Mouse (Mus musculus): Measurements from ENCODE around the gene Sorbs1. TPM values are rescaled to one million over a fixed set of nuclear protein-coding genes. Genes with fewer than 3 reads are reported as not detected.

Sorbs1 gene
- total and polyA plus RNA-seq, 3 experiments: 2.1 to 6.2 (median 3.6) TPM

DNA sequence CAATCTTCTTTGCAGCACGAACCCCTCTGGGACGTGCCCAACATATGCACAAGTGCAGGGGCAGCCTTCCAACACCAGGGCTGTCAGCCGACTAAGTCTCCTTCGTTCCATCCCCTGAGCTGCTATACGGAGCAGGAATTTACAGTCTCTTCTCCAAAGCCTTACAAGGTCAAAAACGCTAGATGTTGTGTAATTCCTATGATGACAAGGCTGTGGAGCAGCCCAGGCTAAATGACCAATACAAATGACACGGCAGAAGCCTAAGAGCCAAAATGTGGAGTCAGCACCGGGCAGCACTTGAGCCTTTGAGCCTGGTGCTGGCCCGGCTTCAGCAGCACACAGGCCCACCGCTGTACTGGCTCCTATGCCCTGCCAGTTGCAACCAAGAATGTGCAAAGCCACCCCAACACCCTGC is 35.4 kb downstream of the Sorbs1 start:
- no peak for TF ChIP-seq ZMIZ1 (IDR thresholded peaks at IDR 0.05; ENCODE audit: low read depth, low read length)
- no peak for TF ChIP-seq JUND (conservative IDR thresholded peaks at IDR 0.05; ENCODE audit: low read depth, low read length)
- no peak for TF ChIP-seq TCF12 (IDR thresholded peaks at IDR 0.05; ENCODE audit: low read depth, low read length)
- TF ChIP-seq GABPA (IDR thresholded peaks at IDR 0.05; ENCODE audit: insufficient replicate concordance, low read depth, low read length): no peak
- TF ChIP-seq JUN (IDR thresholded peaks at IDR 0.05; ENCODE audit: insufficient read depth, low read depth, low read length): no peak
- TF ChIP-seq TBP (conservative IDR thresholded peaks at IDR 0.05; ENCODE audit: low read depth, low read length): no peak
- no peak for TF ChIP-seq CHD2 (IDR thresholded peaks at IDR 0.05; ENCODE audit: low read length)
- no peak for TF ChIP-seq ELF1 (IDR thresholded peaks at IDR 0.05; ENCODE audit: low read depth, low read length)
- no peak for TF ChIP-seq ZC3H11A (IDR thresholded peaks at IDR 0.05; ENCODE audit: low read depth, low read length)
- no peak for TF ChIP-seq E2F4 (IDR thresholded peaks at IDR 0.05; ENCODE audit: insufficient replicate concordance, low read depth, low read length)
- no peak for TF ChIP-seq CHD1 (IDR thresholded peaks at IDR 0.05; ENCODE audit: low read depth, low read length)
- no peak for TF ChIP-seq USF2 (conservative IDR thresholded peaks at IDR 0.05; ENCODE audit: low read depth, low read length)
- Histone ChIP-seq H3K9ac (ENCODE audit: insufficient read depth, low read depth) (no peak overlapping the region), H3K79me2 (replicated peaks; ENCODE audit: control insufficient read depth, extremely low read depth, insufficient read depth, poor library complexity, severe bottlenecking) (no peaks in the 10 kb centered on the region), H3K4me3 (replicated peaks in 1 of 3; ENCODE audit: low read depth in 2 of 3, low read length in 2 of 3, poor library complexity in 1 of 3) (no peak overlapping the region), H3K36me3 (replicated peaks in 1 of 2; ENCODE audit: control insufficient read depth in 1 of 2, insufficient read depth in 1 of 2, low read length in 1 of 2) (no peaks in the 10 kb centered on the region), H3K27me3 (replicated peaks) (no peaks in the 10 kb centered on the region), H3K27ac (ENCODE audit: insufficient read depth, low read depth) (no peak overlapping the region), H3K4me2 (ENCODE audit: insufficient read depth, low read depth, poor library complexity, severe bottlenecking) (no peak overlapping the region), H3K9me3 (replicated peaks; ENCODE audit: low read length) (no peaks in the 10 kb centered on the region), H3K4me1 (ENCODE audit: control insufficient read depth in 1 of 2, insufficient read depth in 2 of 2) (no peaks in the 10 kb centered on the region)
- in situ Hi-C loops (cut with MboI; ENCODE audit: low pct_ligation_motif_present, low pct_unique_long_range_greater_than_20kb, low sequenced_read_pairs) (no loop called here), dilution Hi-C loops (cut with MboI; ENCODE audit: extremely low pct_ligation_motif_present, extremely low pct_unique_long_range_greater_than_20kb, low sequenced_read_pairs) (no loop called here)
- no peak for DNase-seq (ENCODE audit: extremely low read depth)

DNA sequence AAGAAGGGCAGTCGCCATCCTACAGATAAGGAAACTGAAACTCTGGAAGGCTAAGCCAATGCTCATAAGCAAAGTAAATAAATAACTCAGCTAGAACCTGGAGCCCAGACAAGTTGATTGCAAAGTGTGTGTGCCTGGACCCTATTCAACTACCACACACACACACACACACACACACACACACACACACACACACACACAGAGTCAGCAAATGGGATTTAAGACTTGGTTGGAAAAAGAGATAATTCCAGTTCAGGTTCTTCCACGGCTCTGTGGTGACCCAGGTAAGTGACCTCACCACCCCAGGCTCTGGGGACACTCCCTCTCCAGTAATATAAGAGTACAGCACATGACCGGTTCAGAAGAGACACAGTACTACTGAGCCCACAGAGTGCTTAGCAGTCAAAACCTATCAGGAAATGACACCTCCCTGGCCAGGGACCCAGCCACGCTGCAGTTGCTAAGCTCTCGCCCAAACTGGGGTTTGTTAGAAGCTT is 36.1 kb downstream of the Sorbs1 start:
- no peak overlapping the region for H3K4me2 ChIP-seq (ENCODE audit: insufficient read depth, low read depth, poor library complexity, severe bottlenecking)
- DNase-seq (ENCODE audit: extremely low read depth): peak; percentile 4
- in situ Hi-C loops (cut with MboI; ENCODE audit: low pct_ligation_motif_present, low pct_unique_long_range_greater_than_20kb, low sequenced_read_pairs) (no loop called here), dilution Hi-C loops (cut with MboI; ENCODE audit: extremely low pct_ligation_motif_present, extremely low pct_unique_long_range_greater_than_20kb, low sequenced_read_pairs) (no loop called here)
- H3K36me3 ChIP-seq (replicated peaks in 1 of 2; ENCODE audit: control insufficient read depth in 1 of 2, insufficient read depth in 1 of 2, low read length in 1 of 2): no peaks in the 10 kb centered on the region
- H3K27me3 ChIP-seq (replicated peaks): no peaks in the 10 kb centered on the region
- no peak overlapping the region for H3K4me3 ChIP-seq (replicated peaks in 1 of 3; ENCODE audit: low read depth in 2 of 3, low read length in 2 of 3, poor library complexity in 1 of 3)
- no peaks in the 10 kb centered on the region for H3K9me3 ChIP-seq (replicated peaks; ENCODE audit: low read length)
- H3K9ac ChIP-seq (ENCODE audit: insufficient read depth, low read depth): no peak overlapping the region
- H3K79me2 ChIP-seq (replicated peaks; ENCODE audit: control insufficient read depth, extremely low read depth, insufficient read depth, poor library complexity, severe bottlenecking): no peaks in the 10 kb centered on the region
- no peaks in the 10 kb centered on the region for H3K4me1 ChIP-seq (ENCODE audit: control insufficient read depth in 1 of 2, insufficient read depth in 2 of 2)
- no peak overlapping the region for H3K27ac ChIP-seq (ENCODE audit: insufficient read depth, low read depth)
- no peak for TF ChIP-seq SIN3A (IDR thresholded peaks at IDR 0.05; ENCODE audit: low read length)

DNA sequence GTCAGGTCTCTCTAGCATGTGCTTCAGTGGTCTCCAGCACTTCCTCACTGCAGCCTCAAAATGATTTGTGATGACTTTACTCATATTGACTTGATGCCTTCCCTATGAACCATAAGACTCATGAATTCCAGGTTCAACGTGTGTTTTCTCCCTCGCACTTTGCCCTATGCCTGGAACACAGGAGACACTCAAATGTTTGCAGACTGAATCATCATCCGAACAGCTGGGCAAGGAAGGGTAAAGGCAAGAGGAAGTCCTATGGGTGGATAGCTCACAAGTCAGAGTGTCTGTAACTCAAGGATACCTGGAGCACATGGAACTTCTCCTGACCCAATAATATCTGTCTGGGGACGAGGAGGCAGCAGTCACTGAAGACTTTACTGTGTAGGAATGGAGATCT is 37.1 kb downstream of the Sorbs1 start:
- TF ChIP-seq BHLHE40 (IDR thresholded peaks at IDR 0.05; ENCODE audit: low read depth, low read length): no peak
- TF ChIP-seq NELFE (IDR thresholded peaks at IDR 0.05; ENCODE audit: low read depth, low read length): no peak
- no peak for TF ChIP-seq MAFK (IDR thresholded peaks at IDR 0.05; ENCODE audit: insufficient replicate concordance, low read length)
- TF ChIP-seq ZKSCAN1 (IDR thresholded peaks at IDR 0.05; ENCODE audit: borderline replicate concordance, low read depth, low read length): no peak
- no peak for TF ChIP-seq ZNF384 (IDR thresholded peaks at IDR 0.05; ENCODE audit: low read depth, low read length)
- TF ChIP-seq TBP (conservative IDR thresholded peaks at IDR 0.05; ENCODE audit: low read depth, low read length): no peak
- no peaks in the 10 kb centered on the region for H3K79me2 ChIP-seq (replicated peaks; ENCODE audit: control insufficient read depth, extremely low read depth, insufficient read depth, poor library complexity, severe bottlenecking)
- in situ Hi-C loops (cut with MboI; ENCODE audit: low pct_ligation_motif_present, low pct_unique_long_range_greater_than_20kb, low sequenced_read_pairs) (no loop called here), dilution Hi-C loops (cut with MboI; ENCODE audit: extremely low pct_ligation_motif_present, extremely low pct_unique_long_range_greater_than_20kb, low sequenced_read_pairs) (no loop called here)
- no peaks in the 10 kb centered on the region for H3K27me3 ChIP-seq (replicated peaks)
- no peaks in the 10 kb centered on the region for H3K9me3 ChIP-seq (replicated peaks; ENCODE audit: low read length)
- H3K4me1 ChIP-seq (ENCODE audit: control insufficient read depth in 1 of 2, insufficient read depth in 2 of 2): no peaks in the 10 kb centered on the region
- no peak for DNase-seq (ENCODE audit: extremely low read depth)
- H3K4me2 ChIP-seq (ENCODE audit: insufficient read depth, low read depth, poor library complexity, severe bottlenecking): no peak overlapping the region
- no peaks in the 10 kb centered on the region for H3K36me3 ChIP-seq (replicated peaks in 1 of 2; ENCODE audit: control insufficient read depth in 1 of 2, insufficient read depth in 1 of 2, low read length in 1 of 2)
- no peak overlapping the region for H3K4me3 ChIP-seq (replicated peaks in 1 of 3; ENCODE audit: low read depth in 2 of 3, low read length in 2 of 3, poor library complexity in 1 of 3)
- no peak overlapping the region for H3K9ac ChIP-seq (ENCODE audit: insufficient read depth, low read depth)
- H3K27ac ChIP-seq (ENCODE audit: insufficient read depth, low read depth): no peak overlapping the region

Measured in CH12.LX (cell line).